Mouse (Mus musculus): ENCODE results near the gene Tmem88.
A peak's percentile ranks its signal among the peaks of the same experiment; 100 is the strongest.

Tmem88 gene

GRCm38 (mm10) chr11:69382478-69383105 lies 15.4 kb downstream of the Tmem88 start:
- no peak for DNase-seq (ENCODE audit: extremely low read depth, low read depth, low spot score)

GRCm38 (mm10) chr11:69381356-69381755 lies 16.7 kb downstream of the Tmem88 start:
- DNase-seq (ENCODE audit: extremely low read depth, low read depth, low spot score): no peak

DNA sequence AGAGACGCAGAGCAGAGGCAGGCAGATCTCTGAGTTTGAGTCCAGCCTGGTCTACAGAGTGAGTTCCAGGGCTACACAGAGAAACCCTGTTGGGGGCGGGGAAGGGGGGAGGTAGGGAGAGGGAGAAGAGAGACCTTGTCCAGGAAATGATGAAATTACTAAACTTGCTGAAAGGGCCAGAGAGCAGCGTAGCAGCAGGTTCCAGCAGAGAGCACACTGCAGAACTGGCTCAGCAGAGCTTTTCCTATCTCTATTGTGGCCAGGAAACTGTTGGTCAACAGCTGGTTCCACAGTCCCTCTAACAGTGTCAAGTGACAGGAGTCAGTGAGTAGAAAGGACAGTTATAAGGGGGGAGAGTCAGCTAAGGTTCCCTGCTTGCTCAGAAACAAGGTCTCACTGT lies 18.4 kb downstream of the Tmem88 start:
- DNase-seq (ENCODE audit: extremely low read depth, low read depth, low spot score): no peak

GRCm38 (mm10) chr11:69377766-69378165 lies 20.3 kb downstream of the Tmem88 start:
- DNase-seq (ENCODE audit: extremely low read depth, low read depth, low spot score): no peak

DNA sequence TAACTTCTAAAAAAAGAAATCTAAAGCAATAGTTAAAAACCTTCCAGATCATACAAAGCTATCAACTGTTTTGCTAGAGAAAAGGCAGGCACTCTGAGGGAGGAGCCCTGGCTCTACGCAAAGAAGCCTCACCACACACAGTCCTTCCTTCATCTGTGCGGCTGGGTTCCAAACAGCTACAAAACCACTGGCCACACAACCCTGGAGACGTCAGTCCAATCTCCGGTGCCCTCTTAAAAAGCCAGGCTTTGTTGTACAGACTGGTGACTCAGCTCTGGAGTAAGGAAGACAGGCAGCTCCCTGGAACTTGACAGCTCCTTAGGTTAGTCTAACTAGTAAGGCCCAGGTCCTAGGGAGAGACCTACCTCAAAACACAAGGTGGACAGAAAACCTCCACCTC lies 22.4 kb downstream of the Tmem88 start:
- no peak for DNase-seq (ENCODE audit: extremely low read depth, low read depth, low spot score)

DNA sequence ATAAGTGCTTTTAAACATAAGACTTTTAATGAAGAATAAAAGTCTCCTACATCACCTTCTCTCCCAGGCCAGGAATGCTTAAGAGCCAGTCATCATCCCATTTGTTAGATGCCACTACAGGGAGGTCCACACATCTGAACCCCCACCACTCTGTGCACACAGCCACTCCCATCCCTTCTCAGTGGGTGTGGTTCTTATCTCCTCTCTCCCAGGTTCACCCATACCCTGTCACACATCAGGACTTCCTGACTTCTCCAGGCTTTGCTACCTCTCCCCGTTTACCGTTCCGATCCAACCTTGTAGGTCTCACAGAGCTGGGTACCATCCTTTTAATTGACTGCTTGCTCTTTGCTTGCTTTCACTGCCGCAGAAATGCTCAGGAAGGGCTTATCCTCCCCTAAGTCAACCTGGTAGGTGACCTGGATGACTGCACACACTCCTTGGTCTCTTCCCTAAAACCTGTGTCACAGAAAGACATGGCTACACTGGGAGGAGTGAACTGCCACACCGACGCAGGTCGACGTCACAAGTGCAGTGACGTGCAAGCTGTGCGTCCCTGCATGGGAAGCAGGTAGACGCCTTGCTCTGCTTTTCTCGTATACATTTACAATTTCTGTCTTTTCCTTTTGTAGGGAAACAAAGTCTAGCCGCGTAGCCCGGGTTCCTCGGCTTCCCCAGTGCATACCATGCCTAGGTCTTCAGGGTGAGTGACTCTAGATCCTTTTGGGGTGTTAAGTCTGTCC lies 24.6 kb downstream of the Tmem88 start:
- DNase-seq (ENCODE audit: extremely low read depth, low read depth, low spot score): no peak

DNA sequence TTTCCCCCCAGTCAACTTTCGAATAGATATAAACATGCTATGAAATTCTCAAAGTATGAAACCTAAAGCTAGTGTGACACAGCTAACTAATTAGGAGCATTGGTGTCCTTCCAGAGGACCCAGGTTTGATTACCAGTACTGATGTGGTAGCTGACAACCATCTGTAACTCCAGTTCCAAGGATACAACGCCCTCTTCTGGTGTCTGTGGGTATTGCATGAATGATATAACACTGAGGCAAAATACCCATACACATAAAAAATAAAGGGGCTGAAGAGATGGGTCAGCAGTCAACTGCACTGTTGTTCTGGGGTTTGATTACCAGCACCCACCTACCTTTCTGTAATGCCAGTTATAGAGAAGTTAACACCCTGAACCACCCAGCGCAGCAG lies 25.3 kb downstream of the Tmem88 start:
- no peak for DNase-seq (ENCODE audit: extremely low read depth, low read depth, low spot score)

- no peak for DNase-seq (ENCODE audit: extremely low read depth, low read depth, low spot score)
Observed at GRCm38 (mm10) chr11:69372056-69372779, 25.8 kb downstream of the Tmem88 start.

DNA sequence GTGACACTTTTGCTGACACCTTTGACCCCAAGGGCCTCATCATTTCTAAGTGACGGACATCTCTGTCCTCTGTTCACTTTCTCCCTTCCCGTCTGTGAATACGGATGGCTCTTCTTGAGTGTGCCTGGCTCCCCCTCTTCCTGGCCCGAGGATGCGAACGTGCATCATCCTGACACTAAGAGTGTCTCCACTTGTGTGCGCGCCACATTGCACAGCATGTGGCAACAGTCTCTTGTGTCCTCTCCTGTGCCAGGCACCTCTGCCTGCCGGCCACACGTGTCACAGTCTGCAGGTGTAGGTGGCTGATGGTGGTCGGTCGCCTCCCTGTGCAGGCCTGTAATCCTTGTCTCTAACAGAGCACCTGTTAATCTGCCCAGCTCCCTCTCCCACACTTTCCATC lies 26.4 kb downstream of the Tmem88 start:
- DNase-seq (ENCODE audit: extremely low read depth, low read depth, low spot score): no peak

- peak; percentile 42 for DNase-seq (ENCODE audit: extremely low read depth, low read depth, low spot score)
Observed at GRCm38 (mm10) chr11:69370817-69371215, 27.2 kb downstream of the Tmem88 start.

- no peak for DNase-seq (ENCODE audit: extremely low read depth, low read depth, low spot score)
Observed at GRCm38 (mm10) chr11:69369990-69370816, 27.8 kb downstream of the Tmem88 start.

DNA sequence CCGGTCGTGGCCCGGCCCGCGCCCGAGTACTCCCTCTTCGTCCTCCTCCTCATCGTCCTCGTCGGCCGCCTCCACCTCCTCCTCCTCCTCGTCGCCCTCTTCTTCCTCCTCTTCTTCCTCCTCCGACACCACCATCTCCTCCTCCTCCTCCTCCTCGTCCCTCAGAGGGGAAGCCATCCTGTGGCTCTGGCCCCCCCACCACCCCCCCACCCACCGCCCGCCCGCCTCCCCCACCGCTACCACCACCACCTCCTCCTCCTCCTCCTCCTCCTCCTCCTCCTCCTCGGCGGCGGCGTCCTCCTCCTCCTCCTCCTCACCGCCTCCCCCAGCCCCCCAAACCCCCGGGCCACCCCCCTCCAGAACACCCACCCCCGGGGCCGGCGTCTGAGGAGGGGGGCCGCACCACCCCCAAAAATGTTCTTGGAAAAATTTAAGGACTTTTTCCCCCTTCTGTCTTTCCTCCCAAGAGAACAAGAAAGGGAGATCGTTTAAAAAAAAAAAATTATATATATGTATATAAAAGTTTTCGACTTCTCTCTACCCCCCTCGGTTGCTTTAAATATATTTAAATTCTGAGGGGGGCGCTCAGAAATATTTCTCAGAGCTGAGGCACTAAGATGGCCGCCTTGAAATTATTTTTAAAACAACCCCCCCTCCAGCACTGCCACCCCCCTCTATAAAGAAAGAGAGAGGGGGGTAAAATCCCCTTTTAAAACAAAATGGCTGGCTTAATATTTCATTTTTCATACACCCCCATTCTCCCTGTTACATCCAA lies 28.6 kb downstream of the Tmem88 start, which contains the start of gene Chd3:
Gene Chd3 (minus strand): TSS at position 192 of the 775 bp plus-strand sequence.
- no peak for DNase-seq (ENCODE audit: extremely low read depth, low read depth, low spot score)

DNA sequence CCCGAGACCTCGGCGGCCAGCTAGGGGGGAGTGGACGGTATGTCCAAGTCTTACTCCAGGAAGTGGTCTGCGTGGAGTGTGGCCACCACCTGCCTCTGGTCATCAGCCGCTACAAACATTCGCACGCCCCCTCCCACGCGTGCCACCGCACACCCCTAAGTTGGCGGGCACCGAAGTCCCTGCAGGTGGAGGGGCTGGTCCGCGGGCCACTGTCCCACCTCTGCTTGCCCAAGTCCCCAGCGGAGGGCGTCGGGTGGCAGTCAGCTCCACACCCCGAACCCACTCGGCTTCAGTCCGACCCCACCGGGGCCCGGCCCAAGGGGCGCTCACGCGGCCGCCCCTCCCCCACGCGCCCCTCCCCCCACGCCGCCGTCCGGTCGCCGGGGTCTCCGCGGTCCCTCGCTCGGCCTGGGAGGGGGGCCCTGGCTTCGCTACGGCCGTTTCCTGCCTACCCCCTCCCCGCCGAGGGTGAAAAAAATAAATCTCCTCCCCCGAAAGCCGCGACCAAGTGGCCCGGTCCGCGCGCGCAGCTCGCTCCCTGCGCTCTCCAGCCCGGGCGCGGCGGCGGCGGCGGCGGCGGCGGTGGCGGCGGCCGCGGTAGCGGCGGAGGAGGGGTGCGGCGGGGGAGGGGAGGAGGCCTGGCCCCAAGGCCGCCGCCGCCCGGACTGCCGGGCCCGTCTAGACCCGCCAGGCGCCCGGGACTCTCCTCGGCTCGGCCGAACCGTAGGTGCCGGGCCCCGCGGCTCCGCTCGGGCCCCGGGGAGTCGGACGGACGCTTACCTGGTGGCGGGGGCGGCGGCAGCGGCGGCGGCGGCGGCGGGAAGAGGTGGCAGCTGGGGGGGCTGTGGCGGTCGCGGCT lies 29.4 kb downstream of the Tmem88 start:
- no peak for DNase-seq (ENCODE audit: extremely low read depth, low read depth, low spot score)

DNA sequence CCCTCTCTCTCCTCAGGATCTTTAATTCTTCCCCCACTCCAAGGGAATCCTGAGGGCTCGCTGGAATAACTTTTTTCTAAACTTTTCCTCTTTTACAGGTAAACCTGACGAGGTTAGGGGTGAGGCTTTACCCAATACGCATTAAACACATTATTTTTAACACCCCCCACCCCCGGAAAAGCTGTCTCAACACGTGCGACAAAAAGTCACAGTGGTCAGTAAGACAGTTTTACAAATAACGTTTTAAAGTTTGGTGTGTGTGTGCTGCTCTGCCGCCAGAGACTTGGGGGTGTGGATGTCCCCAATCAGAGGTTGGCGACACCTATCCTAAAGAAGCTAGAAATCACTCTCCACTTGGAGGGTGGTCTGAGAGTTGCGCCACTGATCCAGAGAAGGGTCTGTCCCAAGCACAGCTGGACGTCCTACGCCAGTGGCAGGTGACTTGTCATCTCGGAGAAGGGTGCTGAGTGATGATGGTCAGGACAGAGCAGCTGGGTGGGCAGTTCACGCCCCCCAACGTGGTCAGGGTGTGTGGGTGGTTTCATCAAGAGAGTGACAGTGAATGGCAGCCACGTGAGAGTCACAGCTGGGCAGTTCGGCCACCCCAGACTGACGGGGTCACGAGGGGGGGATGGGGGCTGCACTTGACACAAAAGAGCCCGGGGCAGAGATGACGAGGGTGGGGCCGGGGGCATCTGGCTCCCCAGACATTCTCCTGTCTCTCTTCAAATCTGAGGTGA lies 30.2 kb downstream of the Tmem88 start:
- no peak for DNase-seq (ENCODE audit: extremely low read depth, low read depth, low spot score)

DNA sequence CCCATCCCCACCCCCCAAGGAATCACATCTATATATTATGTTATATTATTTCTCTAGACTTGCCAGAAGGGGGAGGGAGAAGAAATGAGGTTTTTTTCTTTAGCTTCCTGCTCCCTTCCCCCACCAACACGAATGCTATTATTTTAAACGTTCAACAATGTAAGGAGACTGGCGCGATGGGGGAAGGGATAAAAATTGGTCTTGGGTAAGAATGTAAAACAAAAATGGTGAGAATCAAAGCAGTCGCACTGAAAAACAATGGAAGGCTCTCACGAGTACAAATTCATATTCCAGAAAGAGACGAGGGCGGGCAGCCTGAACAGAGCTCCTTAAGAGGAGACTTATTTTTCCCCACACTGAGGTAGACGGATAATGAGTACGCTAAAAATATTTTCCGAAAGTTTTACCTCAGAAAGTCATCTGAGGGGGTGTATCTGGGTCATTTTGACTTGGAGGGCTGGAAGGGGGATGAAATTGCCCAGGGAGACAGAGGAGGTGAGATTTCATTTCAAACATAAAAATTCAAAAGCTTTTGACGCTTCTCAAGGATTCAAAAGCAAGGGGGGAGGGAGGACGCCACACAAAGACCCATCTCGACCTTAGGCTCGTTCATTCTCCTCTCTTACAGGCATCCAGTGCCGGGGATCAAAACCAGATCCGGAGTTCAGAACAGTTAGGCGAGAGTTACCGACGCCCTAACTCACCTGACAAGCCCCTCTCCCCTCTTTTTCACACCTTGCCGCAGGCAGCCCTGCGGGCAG lies 31.0 kb downstream of the Tmem88 start:
- DNase-seq (ENCODE audit: extremely low read depth, low read depth, low spot score): no peak

- peak; percentile 83 for DNase-seq (ENCODE audit: extremely low read depth, low read depth, low spot score)
Observed at GRCm38 (mm10) chr11:69366157-69366854, 31.7 kb downstream of the Tmem88 start.

DNA sequence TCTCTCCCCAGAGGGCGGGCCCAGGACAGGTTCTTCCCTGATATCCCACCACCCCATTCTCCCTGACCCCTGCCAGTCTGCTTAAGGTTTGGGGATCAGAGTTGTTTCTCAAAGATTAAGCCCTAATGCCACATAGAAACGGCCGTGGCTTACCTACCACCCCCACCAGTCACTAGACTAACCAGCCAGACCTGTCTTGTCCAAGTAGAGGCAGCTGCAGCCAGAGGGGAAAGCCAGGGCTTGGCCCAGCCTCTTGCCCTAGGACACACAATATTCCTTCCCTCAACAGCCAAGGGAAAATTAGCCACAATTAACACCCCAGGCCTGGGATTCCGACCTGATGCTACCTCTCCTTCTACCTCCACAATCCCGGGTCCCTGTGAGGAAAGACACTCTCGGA lies 32.3 kb downstream of the Tmem88 start:
- DNase-seq (ENCODE audit: extremely low read depth, low read depth, low spot score): peak; percentile 81
